Mouse (Mus musculus): ENCODE data around the gene Zfp358.

- TF ChIP-seq CTCF (conservative IDR thresholded peaks at IDR 0.05; ENCODE audit: insufficient read depth, insufficient read length, low read depth, low read length), result no peak
- TF ChIP-seq POLR2A (IDR thresholded peaks at IDR 0.05; ENCODE audit: low read depth, low read length), result no peak
Observed at GRCm38 (mm10) chr8:3502217-3502616, 9.3 kb downstream of the Zfp358 start.
